Mouse (Mus musculus): ENCODE data around the gene Prpf6.

Gene Prpf6

DNA sequence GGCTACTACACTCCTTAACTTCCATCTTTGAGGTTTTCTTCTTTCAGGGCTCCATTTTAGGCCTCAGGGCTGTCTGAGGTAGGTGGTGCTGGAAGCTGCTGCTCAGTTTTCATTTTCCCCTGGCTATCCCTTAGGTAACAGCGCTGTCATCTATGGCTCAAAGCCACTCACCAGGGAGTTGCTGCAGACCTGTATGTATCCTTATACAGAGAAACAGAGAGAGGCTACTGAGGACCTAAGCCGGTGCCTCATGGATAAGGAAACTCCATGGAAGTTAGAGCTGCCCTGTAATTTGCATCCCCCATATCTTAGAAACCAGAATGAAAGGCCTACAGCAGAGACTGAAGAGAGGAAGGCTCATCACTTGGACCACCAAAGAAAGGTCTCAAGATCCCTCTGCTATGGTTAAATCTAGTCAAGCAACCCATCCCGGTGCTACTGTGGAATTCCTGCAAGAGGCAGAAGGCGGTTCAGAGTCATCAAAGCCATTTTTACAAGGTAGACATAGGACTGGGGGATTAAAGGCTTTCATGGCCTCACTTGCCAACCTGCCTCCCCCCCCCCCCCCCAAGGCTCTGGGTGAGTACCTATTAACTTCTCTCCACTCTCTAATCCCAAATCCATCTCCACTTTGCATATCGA is 11.4 kb upstream of the Prpf6 start:
- DNase-seq = no peak

DNA sequence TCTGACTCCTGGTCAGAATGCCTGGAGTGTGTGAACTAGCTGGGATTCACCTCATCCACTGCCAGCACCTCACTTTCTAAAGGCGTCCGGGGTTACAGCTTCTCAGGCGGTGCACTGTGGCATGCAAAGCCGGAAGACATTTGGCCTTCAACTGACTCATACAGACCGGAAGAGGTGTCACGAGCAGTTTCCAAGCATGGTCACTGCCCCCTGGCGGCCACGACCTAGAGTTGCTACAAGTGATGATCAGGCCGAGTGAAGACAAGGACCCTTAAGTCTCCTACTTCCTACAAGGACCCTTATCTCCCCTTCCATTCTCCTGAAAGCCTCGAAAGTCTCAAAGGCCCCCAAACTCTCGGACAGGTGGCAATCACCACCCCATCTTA is 10.7 kb upstream of the Prpf6 start:
- peak; percentile 77 to 85 for DNase-seq

DNA sequence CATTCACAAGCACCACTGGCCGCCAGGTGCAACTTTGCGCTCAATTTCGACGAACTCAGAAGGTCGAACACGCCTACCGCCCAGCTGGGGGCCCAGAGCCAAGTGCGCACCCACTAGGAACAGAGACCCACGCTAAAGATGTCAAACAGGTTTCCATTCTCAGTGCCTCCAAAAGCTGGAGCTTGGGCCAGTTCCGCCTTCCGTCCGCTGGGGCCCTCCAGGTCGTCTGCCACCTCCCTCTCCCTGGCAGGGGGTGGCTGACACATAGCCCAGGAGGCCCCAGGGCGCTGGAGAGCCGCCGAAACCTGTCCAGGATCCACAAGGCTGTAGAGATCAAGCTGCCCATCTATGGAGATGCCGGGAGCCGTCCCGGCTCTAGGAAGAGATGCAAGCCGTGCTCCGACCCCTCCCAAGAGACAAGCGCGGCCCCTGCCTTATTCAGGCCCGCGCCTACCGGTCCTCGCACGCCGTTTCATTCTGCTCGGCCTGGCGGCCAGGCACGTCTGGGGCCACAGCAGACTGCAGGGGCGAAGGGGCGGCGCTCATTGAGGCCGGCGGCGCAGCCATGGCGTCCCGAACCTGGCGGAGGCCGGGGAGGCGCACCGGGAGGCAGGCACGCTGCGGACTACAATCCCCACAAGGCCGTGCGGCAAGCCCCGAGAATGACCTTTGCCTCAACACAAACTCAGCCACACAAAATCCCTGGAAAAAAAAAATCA is 10.1 kb upstream of the Prpf6 start:
- peak; percentile 82 to 85 for DNase-seq

DNA sequence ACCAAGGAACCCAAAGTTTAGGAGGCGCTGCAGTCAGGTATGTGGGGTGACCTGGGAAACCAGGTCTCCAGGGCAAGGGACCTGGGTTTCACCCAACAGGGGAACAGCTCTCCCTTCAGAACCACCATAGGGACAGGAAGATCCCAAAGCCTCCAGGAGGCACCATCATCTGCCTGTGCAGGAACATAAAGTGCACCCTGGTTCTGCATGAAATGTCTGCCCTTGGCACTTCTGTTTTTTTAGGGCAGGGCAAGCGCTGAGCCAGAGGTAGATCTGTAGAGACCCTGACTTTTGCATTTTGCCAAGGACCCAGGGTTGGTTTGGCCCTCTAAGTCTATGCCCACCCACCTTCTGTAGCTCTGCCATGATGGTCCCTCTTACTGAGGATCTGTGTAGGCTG is 9.3 kb upstream of the Prpf6 start:
- peak in 1 of 2 experiments; percentile 1 for DNase-seq

DNA sequence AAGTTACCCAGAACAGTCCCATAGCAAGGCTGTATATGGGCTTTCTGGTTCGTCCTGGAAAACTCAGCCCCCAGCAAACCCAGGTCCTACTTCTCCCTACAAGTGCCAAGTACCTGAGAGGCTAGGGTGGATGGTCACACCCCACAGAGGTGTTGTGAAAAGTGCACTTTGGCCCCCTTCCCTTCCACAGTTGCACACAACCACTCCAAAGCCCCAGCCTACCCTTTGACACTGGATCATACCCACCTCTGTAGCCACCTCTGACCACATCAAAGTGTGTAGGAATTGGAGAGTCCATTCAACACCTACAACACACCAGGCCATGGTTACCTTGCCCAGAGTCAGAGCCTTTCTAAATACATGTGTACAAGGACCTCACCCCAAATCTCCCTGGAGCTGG is 8.7 kb upstream of the Prpf6 start:
- no peak for DNase-seq

DNA sequence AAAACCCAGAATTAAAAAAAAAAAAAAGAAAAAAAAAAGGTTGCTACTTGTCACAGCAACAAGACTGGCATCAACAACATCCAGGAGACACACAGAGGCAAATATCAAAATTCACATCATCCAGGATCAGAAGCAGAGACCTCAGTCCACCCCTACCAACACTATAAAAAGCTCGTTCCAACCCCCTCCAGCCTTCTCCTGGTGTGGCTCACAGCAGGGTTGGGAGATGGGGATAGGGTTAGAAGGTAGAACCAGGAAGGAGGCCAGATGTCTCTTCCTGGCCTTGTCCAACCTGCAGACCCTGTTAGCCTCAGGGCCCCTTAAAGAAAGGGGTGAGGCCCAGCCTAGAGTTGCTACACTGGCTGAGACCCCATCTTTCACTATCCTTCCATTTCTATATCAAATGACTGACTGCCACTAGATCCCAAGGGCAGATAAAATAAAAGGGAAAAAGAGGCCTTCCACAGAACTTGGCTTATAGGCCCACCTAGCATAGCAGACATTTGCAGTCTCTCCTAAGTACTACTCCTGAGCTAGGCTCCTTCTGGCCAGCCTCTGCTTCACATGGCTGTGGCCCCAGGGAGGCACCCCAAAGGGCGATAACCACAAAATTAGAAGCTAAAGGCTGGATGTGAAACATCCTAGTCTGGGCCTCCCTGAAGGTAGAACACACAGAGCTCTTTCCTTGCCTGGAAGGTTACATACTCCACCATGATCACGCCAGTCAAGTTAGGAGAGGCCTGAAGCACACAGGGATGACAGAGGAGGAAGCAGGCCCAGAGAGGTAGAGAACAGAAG is 8.0 kb upstream of the Prpf6 start:
- DNase-seq = no peak

DNA sequence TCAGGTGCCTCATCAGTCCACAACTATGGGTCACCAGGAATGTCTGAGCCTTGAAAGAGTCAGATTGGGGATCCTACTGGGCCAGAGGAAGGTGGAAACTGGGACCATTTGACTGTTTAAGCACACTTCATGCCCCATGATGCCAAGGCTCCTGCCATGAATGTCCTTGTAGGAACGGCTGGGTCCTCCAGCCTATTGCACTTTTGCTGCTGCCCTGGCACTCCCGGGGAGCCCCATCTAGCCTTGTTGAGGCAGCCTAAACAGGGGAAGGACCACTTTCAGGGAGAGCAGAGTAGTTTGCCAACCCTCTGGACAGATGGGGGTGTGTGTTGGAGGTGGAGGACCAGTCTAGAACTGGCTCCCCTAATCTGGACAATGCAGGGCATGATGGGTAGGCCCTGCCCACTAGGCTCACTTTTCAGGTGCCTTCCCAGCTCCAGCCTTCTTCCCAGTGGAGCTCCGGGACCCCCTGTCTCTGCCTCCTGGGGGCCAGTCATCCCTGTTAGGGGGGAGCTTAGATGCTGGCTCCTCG is 7.2 kb upstream of the Prpf6 start, which contains the start of gene Uckl1:
Gene Uckl1 (minus strand): TSS at position 482 of the 532 bp plus-strand sequence.
- no peak for DNase-seq

DNA sequence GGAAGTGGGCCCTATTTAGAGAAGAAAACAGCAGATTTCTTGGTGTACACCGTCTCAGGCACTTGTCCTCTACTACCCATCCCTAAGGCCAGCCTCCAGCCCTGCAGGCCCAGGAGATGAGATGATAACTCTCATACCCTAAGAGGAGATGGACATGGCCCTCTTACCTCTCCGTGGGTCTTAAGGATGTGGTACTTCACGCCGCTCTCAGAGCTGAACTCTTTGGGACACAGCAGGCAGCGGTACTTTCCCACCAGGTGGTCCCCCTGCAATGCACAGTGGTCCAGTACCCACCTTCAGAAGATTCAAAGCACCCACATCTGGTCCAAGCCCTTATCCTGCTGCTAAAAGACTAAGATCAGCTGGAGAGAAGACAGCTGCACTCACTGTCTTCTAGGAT is 6.2 kb upstream of the Prpf6 start:
- no peak for DNase-seq

DNA sequence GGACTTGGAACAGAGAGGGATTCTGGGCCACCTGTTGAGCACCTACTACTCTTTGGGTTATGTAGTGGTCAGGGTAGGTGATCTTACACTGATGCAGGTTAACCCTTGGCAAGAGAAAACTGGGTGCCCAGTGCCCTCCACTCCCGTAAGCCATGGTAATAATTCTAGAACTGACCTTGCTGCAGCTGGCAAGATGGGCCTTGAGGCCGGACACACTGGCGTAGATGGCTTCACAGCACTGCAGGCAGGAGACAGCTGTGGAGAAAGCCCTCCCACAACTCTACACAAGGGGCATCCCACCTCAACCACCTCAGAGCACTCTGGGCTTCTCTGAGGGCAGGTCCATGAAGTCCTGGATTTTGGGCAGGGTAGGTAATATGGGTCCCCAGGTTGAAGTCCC is 5.5 kb upstream of the Prpf6 start:
- DNase-seq = no peak

DNA sequence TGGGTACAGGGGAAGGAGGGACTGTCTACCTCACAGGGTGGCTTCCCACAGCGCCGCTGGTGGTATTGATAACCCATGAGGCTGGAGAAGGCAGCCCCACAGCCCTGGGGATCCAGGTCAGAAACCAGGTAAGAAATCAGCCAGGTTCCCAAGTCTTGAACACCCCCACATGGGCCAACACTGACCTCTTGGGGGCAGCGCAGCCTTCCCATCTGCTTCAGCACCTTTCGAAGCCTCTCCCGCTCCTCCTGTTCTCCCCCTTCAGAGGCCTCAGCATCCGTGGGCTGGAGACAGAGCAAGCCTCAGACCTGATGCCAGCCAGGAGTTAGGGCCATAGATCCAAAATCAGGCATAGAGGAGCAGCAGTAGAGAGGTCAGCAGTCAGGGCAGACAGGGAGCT is 3.9 kb upstream of the Prpf6 start:
- DNase-seq = no peak

DNA sequence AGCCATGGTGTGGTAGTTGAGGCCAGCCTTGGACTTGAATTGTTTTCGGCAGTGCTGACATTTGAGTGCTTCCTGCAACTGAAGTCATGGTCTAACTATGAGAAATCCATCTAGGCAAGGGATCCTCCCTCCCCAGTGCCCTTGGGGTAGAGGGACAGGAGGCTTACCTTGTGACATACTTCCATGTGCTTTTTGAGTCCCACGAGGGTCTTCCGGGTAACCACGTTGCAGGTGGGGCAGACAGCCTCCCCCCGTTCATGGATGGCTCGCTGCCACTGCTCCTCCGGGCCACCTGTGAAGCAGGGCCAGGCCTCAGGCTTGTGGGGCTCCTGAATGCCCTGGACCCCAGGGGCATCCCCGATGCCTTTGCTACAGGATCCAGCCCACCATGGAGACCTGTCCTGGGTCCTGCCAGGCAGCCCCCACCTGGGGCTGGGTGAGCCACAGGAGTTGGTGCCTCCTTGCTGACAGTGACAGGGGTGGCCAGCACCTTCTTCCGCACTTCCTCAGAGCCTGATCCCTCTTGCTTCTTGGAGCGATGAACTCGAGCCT is 3.4 kb upstream of the Prpf6 start:
- DNase-seq = no peak

DNA sequence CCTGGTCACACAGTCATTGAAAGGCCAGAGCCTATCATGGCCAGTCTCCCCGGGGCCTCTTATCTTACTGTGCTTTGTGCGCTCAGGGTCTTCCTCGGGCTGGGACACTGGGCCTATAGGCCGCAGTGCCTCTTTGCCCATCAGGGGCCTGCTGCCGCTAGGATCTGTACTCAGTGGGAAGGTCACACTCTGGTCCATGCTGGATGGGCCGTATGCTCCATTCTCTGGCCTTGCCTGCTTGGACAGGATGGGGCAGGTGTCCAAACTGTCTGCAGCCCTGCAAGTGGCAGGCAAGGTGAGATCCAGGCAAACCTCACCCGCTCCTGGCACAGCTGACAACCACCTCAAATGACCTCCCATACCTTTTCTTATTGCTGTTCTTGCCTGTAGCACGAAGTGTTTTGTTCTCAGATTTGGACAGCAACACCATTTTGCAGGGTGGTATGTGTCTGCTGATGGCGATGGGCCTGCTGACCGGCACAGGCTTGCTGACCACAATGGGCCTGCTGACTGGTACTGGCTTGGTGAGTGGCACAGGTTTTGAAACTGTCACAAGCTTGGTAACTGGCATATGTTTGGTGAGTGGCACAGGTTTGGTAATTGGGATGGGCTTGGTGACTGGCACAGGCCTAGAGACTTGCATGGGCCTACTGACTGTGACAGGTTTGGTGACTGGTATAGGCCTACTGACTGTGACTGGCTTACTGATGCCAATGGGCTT is 2.5 kb upstream of the Prpf6 start:
- no peak for DNase-seq

DNA sequence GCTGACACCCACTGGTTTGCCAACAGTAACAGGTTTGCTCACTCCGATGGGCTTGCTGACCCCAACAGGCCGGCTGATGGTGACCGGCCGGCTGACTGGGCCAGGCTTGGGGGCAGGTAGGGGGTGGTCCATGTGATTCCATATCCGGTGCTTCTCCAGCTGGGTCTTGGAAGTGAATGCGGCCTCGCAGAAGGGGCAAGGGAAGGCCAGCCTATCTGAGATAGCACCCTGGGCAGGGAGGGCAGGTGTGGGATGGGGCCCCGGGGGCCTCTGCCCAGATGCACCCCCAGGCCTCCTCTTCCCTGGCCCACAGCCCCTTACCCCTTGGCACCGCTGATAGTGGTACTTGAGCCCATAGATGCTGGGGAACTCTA is 1.9 kb upstream of the Prpf6 start:
- no peak for DNase-seq

DNA sequence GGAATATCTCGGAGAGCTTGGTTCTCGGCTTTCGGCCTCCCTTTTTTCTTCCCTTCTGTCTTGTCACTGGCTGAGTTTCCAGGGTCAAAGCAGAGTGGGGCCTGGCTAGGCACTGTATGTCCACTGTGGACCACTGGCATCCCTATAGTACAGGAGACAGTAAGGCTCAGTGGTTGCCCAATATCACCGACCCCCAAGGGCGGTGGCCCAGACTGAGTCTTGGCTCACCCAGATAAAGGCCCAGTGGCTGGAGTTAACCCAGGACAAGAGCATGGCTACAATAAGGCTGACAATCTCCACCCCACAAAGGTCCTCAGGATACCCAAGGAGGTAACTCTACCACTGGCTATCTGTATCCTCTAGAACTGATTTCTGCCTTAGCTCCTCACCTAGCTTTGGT is 1.2 kb upstream of the Prpf6 start:
- DNase-seq = no peak

DNA sequence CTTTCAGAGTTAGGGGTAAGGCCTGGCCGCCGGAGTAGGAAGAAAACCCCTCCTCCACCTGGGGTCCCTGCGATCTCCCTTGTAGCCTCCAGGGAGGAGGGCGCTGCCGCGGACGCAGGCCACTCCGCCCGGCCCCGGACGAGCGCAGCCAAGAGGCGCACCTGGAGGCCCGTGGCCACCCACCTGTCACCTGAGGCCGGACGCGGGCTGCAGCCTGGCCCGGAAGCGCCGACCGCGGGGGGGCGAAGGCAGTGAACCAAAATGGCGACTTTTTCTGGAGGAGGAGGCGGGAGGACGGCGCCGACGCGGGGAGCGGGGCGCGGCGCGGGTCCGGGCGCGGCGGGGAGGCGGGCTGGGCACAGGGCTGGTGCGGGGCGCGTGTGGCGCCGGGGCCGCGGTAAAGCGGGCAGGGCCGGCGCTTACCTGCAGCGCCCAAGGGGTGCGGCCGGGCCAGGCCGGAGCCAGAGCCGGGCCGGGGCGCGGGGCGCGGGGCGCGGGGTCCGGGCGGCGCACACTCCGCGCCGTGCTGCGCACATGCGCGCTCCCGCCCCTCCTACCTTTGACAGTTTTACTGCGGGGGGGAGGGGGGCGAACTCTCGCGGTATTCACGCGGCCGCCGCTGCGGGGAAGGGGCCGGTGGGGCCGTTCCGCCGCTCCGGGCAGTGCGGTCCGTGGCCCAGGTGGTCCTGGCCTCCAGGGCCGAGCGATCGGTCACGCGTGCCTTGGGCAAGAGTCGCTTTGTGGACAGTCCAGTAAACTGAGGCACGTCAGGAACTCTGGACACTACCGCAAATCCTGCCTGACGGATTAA is 768 bp downstream of the Prpf6 start, which contains the start of gene Zfp512b:
Gene Zfp512b (minus strand): TSS at position 573 of the 811 bp plus-strand sequence.
- peak; percentile 68 to 76 for DNase-seq

DNA sequence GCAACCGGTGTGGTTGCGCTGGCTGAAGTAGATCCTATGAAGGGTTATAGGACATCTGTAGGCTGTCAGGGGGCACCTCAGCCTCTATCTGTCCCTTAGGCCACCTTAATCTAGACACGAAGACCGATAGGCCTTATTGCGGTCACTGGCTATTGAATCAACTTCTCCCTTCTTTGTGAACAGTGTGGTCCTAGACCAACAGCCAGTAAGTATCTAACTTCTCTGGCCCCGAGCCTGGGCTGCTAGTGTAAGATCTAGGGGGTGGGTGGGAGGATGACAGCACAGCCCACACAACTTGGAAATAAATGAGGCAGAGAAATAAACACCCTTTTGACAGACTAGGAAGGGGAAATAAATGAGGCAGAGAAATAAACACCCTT is 1.4 kb downstream of the Prpf6 start:
- DNase-seq = no peak

DNA sequence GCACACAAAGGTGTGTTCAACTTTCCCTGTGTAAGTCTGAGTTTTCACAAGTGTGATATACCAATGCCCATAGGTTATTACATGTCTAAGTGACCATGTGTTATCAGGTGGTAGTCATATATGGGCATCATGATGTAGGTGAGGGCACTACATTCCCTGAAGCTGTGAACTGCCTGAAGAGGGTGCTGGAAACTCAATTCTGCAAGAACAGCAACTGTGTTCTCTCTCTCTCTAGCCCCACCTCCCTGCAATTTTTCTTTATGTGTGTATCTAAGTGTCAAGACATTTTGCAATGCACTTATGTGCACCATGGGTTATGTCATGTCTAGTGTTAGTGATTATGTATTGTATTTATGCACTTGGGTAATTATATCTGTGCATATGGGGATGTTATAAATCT is 2.3 kb downstream of the Prpf6 start:
- DNase-seq = no peak

DNA sequence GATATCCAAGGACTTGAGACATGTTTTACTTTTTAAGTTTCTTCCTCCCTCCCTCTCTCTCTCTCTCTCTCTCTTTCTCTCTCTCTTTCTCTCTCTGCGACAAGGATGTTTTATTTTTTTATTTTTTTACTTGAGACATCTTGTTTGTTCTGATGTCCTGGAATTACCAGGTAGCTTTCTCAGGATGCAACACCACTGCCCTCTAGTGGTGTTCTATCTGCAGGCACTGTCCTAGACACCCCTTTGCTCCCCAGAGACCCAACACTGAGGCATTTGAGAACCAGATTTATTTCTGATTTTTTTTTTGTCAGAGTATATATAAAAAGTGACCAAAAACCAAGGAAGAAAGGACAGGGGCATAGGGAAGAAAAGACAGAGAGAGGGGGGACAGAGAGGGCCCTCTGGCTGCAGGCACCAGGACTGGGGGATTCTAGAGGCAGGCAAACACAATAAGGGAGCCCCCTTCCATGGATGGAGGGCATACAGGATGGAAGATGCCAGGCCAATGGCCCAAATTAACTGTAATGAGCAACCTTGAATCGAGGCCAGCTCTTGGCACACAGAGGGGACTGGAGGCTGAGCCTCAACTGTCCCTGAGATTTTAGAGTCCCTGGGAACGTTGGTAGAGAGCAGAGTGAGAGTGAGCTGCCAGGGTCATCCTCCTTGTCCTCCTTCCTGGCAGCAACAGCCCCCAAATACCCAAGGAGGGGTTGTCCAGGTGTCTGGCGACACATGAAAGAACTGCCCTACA is 3.5 kb downstream of the Prpf6 start:
- DNase-seq = no peak

DNA sequence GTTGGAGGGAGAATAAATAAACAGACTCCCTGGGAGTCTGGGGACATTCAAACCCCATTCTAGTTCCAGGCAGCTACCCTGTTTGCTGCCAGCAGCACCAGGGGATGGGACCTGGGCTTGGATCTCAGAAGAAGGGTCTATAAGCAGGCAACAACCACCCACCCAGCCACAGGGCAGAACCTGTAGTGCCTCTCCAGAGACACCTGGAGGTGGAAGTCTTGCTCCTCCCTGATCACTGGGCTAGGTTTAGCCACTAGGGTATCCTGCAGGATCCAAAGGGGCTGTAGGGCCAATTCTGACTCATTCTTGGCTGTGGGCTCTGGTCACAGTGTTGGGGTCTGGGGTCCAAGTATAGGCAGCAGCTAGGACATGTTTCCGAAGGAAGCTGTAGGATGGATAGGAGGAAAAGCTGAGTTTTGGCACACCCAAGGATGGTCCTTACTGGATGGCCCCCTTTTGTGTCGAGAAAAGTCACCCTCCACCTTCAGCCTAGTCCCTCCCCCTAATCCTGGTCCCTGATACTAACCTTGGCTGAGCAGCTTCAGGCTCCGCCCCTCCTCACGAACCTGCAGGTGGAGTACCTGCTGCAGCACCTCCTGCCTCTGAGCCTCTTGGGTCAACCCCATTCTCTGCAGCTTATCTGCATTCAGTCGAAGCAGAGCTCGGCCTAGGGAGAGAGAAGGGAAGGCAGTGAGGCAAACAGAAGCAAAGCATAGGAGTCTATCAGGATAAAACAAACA is 4.7 kb downstream of the Prpf6 start:
- no peak for DNase-seq

DNA sequence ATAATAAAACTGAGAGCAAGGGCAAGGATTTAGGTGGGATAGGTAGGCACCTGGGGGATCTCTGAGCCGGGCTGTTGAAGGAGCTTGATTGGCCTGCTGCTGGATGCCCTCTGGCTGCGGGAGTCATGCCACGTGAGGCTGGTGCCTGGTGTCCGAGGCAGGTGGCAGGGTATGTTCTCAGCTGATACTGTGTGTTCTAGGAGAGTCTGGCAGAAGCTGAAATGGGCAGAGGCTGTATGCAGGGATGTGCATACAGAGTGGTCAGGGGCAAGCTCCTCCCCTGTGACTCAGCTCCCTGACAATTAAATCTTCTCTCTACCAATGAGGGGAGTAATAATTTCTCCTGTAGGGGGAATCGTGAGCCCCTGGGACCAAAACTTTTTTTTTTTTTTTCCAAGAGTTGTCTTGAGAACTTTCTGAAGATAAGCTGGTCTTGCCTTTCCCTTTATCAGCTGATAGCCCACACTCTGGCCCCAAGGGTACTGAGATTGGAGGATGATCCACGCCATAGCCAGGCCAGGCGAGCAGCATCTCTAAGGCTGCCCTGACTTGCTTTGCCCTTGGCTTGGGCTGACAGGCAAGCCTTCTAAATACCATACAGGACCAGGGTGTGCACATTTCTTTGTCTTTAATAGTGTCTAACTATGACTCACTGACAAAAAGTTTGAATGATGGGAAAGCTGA is 5.9 kb downstream of the Prpf6 start:
- DNase-seq = no peak

Data from thymus, postnatal 36 days (tissue).